Mouse (Mus musculus) liver (tissue): Measurements from ENCODE around the gene A730009L09Rik.

Experiments used
- DNase-seq: peaks from one replicate; pipeline ENCODE4 v3.0.0-alpha.2; 2020; ENCODE audit warnings: mixed read lengths

The A730009L09Rik gene

DNA sequence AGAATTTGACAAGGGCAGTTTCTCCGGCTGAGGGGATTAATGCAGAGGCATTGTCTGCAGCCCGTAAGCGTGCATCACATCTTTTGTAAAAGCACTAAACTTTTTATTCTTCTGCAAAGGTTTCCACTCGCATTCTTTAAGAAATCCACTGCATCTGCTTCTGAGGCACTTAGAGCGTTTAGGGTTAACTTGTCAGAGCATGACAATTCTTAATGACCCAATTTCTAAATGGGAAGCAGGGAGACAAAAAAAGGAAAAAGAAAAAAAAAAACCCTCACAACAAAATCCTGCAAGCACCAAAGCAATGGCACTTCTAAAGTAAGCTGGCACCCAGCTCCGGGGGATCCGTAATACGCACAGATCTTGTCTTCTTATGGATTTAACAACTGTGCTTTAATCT, at the start of gene A730009L09Rik:
A730009L09Rik (plus strand) TSS at position 301 of the 400 bp plus-strand sequence.
- DNase-seq: no peak

DNA sequence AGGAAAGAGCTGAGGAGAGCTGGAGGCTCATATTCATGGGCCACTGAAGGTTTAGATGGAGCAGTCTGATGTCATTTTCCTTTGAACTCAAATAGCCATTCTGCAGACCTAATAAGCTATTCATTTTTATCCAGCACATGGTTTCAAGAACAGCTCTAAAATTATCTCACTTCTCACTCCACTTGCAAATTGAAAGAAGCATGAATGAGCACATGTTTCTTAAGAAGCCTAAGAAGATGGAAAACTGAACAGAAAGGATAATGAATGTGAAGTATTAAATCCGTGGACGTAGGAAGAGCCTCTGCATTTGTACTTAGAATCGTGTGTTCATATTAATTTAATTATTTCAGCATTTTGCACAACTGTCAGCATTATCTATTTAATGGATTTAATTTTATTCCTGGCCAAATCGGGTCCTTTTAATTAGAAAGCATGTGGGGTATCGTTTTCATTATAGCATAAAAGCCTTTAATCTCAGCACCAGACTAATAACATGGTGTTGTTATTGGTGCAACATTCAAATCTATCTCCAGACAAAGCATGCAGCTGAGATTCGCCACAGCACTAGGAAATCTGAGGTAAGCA, 49.2 kb upstream of the A730009L09Rik start:
- DNase-seq: no peak

- no peak for DNase-seq
Observed at GRCm38 (mm10) chr16:84468898-84469297, 46.0 kb upstream of the A730009L09Rik start.

DNA sequence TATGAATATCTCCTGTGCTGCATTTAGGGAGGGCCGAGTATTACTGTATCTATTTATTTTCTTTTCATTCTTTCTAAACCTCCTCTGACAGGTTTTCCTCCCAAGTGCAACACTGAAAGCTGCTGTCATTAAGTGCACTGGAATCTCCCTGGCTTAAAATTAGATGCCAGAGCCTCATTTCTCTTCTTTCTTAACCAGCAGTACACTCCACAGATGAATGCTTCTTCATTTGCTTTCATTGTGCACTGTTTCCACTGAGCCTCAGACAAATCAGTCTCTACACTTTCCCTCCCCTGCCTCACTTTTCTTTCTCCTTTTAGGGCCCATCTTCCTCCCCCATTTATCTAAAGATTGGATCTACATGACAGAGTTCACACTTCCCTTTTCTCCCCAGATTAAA, 44.9 kb upstream of the A730009L09Rik start:
- DNase-seq: no peak

DNA sequence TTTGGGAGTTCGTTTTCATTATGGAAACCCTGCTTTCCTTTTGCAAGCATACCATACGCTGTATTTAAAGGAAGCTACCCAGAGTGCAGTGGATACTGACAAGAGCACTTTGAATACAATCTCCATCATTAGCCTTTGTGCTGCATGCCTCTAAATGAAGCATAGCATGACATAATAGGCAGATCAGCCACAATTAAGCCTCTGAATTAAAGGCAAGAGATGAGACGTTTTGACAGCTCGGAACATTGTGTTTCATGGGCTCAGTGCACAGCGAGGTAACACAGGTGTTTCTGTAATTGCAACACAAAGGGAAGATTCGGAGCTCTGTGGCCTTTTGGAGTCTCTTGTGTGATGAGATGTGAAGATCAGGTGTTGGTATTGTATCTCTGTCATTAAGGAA, 41.5 kb upstream of the A730009L09Rik start:
- DNase-seq: no peak

- no peak for DNase-seq
Observed at GRCm38 (mm10) chr16:84474712-84475111, 40.2 kb upstream of the A730009L09Rik start.

DNA sequence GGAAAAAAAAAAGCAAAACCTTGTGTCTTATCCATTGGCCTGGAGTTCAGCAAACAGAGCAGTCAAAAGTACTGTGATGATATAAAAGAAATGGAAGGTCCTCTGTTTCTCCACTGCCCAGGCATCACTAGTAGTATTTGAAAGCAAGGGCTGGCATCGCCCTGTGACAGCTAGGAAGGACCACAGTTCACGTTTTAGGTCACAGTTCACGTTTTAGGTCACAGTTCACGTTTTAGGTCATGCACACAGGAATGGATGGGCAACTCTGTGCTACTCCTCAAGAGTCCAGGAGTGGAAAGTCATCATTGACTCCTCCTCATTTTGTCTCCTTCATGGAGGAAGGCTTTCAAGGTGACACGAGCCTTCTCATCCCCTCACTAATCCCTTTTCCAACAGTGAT, 38.0 kb upstream of the A730009L09Rik start:
- no peak for DNase-seq

- DNase-seq: no peak
Observed at GRCm38 (mm10) chr16:84477528-84477927, 37.4 kb upstream of the A730009L09Rik start.

DNA sequence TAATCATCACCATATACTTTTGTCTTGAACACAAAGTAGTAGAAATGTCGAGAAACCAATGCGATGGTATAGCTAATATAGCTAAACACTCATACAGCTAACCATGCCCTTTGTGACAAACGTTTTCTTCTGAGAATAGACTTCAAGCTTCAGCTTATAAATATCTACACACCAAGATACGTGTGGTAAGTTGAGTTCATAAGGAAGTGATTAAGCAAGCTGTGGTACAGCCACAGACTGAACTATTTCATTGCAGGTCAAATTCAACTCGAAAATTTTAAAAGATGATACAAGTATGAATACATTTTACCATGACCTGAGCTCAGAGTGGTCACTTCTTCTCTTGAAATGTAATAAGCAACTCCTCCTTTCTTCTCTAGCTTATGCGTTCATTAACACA, 37.0 kb upstream of the A730009L09Rik start:
- no peak for DNase-seq

DNA sequence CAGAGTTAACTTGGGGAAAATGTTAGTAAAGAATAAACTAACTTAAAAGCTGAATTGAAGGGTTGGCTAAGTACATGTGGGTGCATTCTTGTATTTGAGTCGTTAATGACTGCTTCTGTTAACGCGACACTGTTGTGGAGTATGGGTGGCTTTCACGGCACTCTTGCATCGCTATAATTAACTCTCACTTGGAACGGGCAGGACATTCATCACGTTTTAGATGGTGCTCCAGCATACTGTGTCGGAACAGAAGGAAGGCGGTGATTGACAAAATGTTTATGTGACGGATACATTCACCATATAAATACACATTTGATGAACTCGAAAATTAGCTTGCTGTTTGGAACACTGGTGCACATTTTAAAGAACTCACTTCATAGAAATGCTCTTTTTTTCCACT, 29.0 kb upstream of the A730009L09Rik start:
- no peak for DNase-seq

DNA sequence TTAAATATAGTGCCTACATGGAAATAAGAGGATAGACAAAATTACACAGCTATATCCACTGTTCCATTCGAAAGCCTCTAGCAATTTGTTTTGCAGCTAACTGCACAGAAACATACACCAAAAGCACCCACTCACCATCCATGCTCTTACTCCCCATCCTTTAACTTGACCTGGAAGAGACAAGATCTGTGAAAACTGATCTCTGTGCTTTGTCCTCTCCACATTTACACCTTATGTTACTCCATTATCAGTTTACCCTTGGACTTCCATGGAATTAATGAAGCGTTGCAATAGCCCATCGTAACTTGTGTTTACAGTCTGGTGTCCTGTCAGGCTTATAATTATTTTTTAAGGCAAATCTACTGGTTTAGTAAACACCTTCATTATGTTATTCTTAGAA, 20.1 kb upstream of the A730009L09Rik start:
- no peak for DNase-seq

DNA sequence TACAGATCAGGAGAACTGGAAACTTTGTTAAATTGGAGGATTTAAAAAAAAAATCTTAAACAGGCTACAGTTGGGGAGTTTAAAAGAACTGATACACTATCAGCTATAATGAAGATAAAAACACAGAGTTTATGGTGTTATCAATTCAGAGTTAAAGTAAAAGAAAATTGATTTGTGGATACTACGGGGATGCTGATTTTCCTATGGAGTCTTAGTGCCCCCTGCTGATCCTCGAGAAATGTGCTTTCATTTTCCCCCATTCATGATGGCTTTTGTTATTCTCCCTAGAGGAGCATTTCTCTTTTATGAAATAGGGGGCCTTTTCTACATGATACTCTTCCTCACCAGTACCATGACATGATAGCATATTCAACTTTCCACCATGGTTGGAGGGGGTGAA, 19.5 kb upstream of the A730009L09Rik start:
- no peak for DNase-seq

GRCm38 (mm10) chr16:84507681-84508080, 7.2 kb upstream of the A730009L09Rik start:
- no peak for DNase-seq

DNA sequence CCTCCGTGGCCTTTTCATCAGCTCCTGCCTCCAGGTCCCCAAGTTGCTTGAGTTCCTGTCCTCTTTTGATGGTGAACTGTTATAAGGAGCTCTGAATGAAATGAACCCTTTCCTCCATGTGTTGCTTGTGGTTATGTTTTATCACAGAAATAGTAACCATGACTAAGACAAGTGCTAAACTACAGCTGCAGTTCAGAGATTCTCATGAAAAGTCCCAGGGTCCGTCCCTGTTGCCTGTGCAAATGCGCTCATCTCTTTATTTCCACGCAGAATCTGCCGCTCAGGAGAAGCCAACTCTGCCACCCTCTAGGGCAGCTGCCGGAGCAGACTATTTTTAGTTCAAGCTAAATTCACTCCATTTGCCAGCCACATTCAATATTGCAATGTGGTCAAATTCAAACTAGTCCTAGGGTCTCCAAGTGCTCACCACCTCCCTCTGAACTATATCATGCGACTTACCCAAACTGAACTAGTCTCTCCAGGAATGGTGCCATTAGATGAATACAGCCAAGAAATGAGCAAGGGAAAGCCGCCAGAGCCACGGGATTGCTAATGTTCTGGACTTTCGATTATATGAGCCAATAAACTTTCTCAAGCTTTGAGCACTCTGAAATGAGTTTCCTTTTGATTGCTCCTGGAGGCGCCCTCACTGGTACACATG, 7.2 kb downstream of the A730009L09Rik start:
- DNase-seq: no peak

- no peak for DNase-seq
Observed at GRCm38 (mm10) chr16:84523061-84523460, 8.1 kb downstream of the A730009L09Rik start.

- DNase-seq: peak; percentile 30
Observed at GRCm38 (mm10) chr16:84527375-84527774, 12.5 kb downstream of the A730009L09Rik start.

DNA sequence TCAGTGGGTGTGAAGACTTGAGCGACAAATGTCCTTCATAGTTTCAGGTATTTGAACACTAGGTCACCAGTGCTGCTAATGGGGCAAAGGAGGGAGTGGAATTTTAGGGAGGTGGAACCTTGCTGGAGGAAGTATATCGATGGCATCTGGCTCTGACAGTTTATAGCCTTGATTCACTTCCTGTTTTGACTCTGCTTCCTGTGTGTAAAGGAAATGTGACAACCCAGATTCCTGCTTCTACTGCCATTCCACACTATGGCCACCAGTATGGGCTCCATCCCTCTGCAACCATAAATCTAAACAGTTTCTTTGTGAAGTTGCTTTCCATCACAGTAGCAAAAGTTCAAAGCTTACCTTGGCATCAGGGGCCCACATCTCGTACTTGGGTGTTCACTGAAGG, 17.9 kb downstream of the A730009L09Rik start:
- no peak for DNase-seq

DNA sequence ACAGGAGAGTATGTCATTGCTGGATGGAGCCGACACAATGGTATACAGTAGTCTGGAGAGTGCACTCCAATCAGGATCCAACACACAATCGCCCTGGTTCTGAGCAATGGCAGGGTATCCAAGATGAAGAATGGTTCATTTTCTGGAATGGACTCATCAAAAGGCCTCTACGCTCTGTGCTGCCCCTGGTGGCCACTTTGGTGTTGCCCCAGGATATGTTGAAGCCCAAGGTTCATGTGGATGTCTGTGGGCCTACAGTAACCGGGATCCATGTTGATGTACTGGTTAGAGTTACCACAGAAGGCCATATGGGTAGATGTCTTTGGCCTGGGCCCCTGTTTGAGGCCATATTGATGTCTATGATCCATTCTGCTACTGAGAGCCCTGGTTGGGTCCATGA, 31.1 kb downstream of the A730009L09Rik start:
- DNase-seq: no peak

DNA sequence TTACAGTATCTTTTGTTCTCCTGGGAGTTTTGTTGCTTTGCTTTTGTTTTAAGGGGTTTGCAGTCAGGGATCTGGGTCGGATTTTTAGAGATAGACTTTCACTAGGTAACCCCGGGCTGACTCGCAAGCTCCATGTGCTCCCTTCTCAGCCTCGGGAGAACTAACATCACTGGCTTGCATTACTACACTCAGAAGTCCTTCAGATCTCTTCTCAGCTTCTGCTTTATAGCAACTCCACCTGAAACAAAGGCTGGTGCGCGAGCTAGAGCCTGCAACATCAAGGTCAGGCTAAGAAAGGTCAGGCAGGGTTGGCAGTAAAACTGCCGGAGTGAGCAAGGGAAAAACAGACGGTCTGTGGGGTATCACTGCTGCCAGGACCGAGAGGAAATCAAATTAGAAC, 34.2 kb downstream of the A730009L09Rik start:
- DNase-seq: no peak

DNA sequence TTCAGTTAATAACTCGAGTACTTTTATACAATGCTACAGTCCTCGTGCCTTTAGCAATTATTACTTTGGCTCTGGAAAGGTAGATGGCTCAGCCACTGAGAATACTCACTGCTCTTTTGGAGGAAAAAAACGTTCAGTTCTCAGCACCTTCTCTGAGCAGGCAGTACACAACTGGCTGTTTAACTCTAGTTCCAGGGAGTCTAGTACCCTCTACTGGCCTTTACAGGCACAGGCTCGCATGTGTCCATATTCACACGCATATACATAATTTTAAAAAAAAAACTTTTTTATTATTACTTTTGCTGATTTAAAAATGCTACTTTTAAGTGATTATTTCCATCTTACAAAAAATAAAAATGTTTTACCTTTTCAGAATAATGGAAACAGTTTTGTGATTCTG, 35.5 kb downstream of the A730009L09Rik start:
- DNase-seq: no peak

GRCm38 (mm10) chr16:84553981-84554380, 39.1 kb downstream of the A730009L09Rik start:
- DNase-seq: no peak

DNA sequence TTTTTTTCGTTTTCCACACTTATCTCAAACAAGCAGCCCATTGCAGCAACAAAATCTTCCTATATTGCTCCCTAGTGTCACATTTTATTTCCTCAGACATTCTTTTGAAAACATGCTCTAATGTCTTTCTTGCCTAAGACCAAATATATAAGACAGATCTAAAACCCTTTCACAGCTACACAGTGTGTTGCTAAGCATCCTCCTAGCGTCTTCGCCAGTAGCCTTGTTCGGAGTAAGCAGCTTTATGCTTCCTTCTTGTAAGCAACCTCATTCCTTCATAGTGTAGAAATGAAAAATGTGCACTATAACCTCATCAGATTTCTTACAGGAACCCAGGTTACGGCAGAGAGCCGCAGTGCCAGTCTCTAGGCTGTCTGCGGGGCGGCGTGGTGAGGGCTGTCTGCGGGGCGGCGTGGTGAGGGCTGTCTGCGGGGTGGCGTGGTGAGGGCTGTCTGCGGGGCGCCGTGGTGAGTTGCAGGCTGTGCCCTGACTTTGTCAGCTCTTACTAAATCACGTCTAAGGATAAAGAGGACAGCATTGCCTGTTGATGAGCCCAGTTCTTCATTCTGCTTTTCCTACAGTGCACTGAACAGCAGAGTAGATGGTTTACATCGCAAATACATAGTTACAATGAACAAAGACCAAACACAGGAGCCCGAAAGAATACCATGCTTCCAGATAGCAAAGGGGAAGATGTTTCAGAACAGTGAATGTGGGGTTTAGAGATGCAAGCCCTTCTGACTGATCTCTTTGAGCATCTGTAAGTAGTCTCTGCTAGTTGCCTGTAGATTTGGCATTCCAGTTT, 43.4 kb downstream of the A730009L09Rik start:
- no peak for DNase-seq

GRCm38 (mm10) chr16:84559569-84560278, 44.8 kb downstream of the A730009L09Rik start:
- no peak for DNase-seq

DNA sequence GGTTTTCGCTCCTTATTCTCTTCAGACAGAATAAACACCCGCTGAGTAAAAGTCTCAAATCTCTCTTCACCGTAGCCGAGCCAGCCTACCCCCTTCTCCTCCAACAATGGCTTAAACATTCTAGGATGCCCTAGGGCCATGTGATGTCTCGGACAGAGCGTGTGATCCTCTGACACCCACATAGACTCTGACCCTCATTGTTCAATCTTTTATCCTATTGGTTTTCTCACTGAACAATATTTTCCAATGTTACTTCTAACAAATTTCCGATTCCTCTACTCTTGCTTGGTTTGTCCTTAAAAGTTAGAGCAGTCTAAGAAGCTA, 45.3 kb downstream of the A730009L09Rik start:
- DNase-seq: no peak
